Mouse (Mus musculus) forebrain, embryonic 15.5 days (tissue): ENCODE data around the gene Ppm1l. TPM values are rescaled to one million over a fixed set of nuclear protein-coding genes. Genes with fewer than 3 reads are reported as not detected.

ENCODE experiments used
- ATAC-seq: fragments of 200-750 bp; cut with Nextera tagmentation; replicated peaks from 2 replicates; pipeline ENCODE4 v1.8.0; 2017; ENCODE audit warnings: mild to moderate bottlenecking, moderate TSS enrichment, moderate library complexity
- H3K27ac ChIP-seq: fragments of 300-500 bp; sonication (generic); replicated peaks from 2 replicates; pipeline ENCODE4 v1.5.1; 2015; ENCODE audit warnings: mild to moderate bottlenecking, inconsistent platforms
- H3K27me3 ChIP-seq: fragments of 300-500 bp; sonication (generic); 2 replicates; pipeline ENCODE4 v1.6.1; 2015; ENCODE audit warnings: inconsistent platforms
- H3K36me3 ChIP-seq: fragments of 300-500 bp; sonication (generic); 2 replicates; pipeline ENCODE4 v1.6.1; 2015; ENCODE audit warnings: mild to moderate bottlenecking, inconsistent platforms
- H3K4me1 ChIP-seq: fragments of 300-500 bp; sonication (generic); 2 replicates; pipeline ENCODE4 v1.6.1; 2015; ENCODE audit warnings: inconsistent platforms
- H3K4me2 ChIP-seq: fragments of 300-500 bp; sonication (generic); replicated peaks from 2 replicates; pipeline ENCODE4 v1.6.1; 2015; ENCODE audit warnings: mild to moderate bottlenecking, inconsistent platforms
- H3K4me3 ChIP-seq: fragments of 300-500 bp; sonication (generic); 2 replicates; pipeline ENCODE4 v1.5.1; 2015; ENCODE audit warnings: mild to moderate bottlenecking, inconsistent platforms
- H3K9ac ChIP-seq: fragments of 300-500 bp; sonication (generic); replicated peaks from 2 replicates; pipeline ENCODE4 v1.6.1; 2015; ENCODE audit warnings: mild to moderate bottlenecking, inconsistent platforms
- H3K9me3 ChIP-seq: fragments of 300-500 bp; sonication (generic); 2 replicates; pipeline ENCODE4 v1.6.1; 2016; ENCODE audit warnings: inconsistent platforms
- WGBS: fragments of 180-500 bp; shearing (Covaris S2); methylation state at CpG from one replicate; pipeline ENCODE4 v1.1.7; 2015; ENCODE audit warnings: mixed read lengths; 5-methylcytosine and 5-hydroxymethylcytosine counted together
- polyA plus RNA-seq: library from polyadenylated mRNA; unstranded; fragments of >200 nt; fragmentation: Nextera tagmentation; extraction: Ambion mirVana; gene quantifications from 2 replicates; pipeline ENCODE4 v1.2.1, GENCODE M21; 2015

The Ppm1l gene
- polyA plus RNA-seq, 1 experiment from 2014 or later: 26.2 TPM

- Histone ChIP-seq H3K36me3 (0 out of 2 replicates have a peak, but pooled peaks cover under 1% of the 10 kb centered on the region), H3K4me1 (peaks cover 31% of the 10 kb centered on the region), H3K9ac (peak overlapping the region; percentile 85), H3K4me3 (peak overlapping the region; percentile 83), H3K4me2 (peak overlapping the region; percentile 67), H3K27ac (peak overlapping the region; percentile 72), H3K27me3 (no peaks in the 10 kb centered on the region), H3K9me3 (no peaks in the 10 kb centered on the region)
- 12% methylated on average over 5 of the region's 5 CpGs for WGBS
- ATAC-seq: peak; percentile 49
Measured at GRCm38 (mm10) chr3:69599166-69599500, 282.5 kb downstream of the Ppm1l start.

- H3K36me3 ChIP-seq: no peaks in the 10 kb centered on the region
- H3K4me2 ChIP-seq: no peak overlapping the region
- H3K27ac ChIP-seq: no peak overlapping the region
- no peak for ATAC-seq
- H3K27me3 ChIP-seq: no peaks in the 10 kb centered on the region
- no peaks in the 10 kb centered on the region for H3K4me1 ChIP-seq
- 82% methylated on average over 1 of the region's 1 CpGs for WGBS
- no peak overlapping the region for H3K9ac ChIP-seq
- no peak overlapping the region for H3K4me3 ChIP-seq
- 0 out of 2 replicates have a peak, but pooled peaks cover under 1% of the 10 kb centered on the region for H3K9me3 ChIP-seq
Measured at GRCm38 (mm10) chr3:69606923-69607322, 290.3 kb downstream of the Ppm1l start.

GRCm38 (mm10) chr3:69607468-69607867 lies 290.8 kb downstream of the Ppm1l start:
- H3K4me2 ChIP-seq: no peak overlapping the region
- 0 out of 2 replicates have a peak, but pooled peaks cover 5% of the 10 kb centered on the region for H3K9me3 ChIP-seq
- ATAC-seq: no peak
- no peaks in the 10 kb centered on the region for H3K36me3 ChIP-seq
- no peaks in the 10 kb centered on the region for H3K27me3 ChIP-seq
- no peak overlapping the region for H3K27ac ChIP-seq
- WGBS: 55% methylated on average over 1 of the region's 1 CpGs
- H3K4me3 ChIP-seq: no peak overlapping the region
- no peaks in the 10 kb centered on the region for H3K4me1 ChIP-seq
- no peak overlapping the region for H3K9ac ChIP-seq

- no peaks in the 10 kb centered on the region for H3K4me1 ChIP-seq
- 92% methylated on average over 5 of the region's 5 CpGs for WGBS
- no peak overlapping the region for H3K27ac ChIP-seq
- H3K36me3 ChIP-seq: no peaks in the 10 kb centered on the region
- H3K9ac ChIP-seq: no peak overlapping the region
- peaks cover 7% of the 10 kb centered on the region; the same call in 1 of the 2 replicates for H3K9me3 ChIP-seq
- H3K4me2 ChIP-seq: no peak overlapping the region
- no peak for ATAC-seq
- no peak overlapping the region for H3K4me3 ChIP-seq
- H3K27me3 ChIP-seq: no peaks in the 10 kb centered on the region
Measured at GRCm38 (mm10) chr3:69607909-69608308, 291.2 kb downstream of the Ppm1l start.

Other genes starting within 250 kb of the Ppm1l start
- gene Kpna4, start 189.7 kb upstream of the Ppm1l start, polyA plus RNA-seq: 41.9 and 42.9 TPM in 2 replicates
- not detected in 2 replicates for gene Arl14, start 94.4 kb upstream of the Ppm1l start, polyA plus RNA-seq